Mouse (Mus musculus) megakaryocyte, embryonic 14.5 days (primary cell): ENCODE measurements around the gene Atr. TPM values are rescaled to one million over a fixed set of nuclear protein-coding genes. Genes with fewer than 3 reads are reported as not detected.
A peak's percentile ranks its signal among the peaks of the same experiment; 100 is the strongest.
"Not testable (repeated sequence)": the region's sequence is repeated elsewhere in the genome, so short reads cannot be mapped to it uniquely, and the experiment has no call there.

Source experiments
- H3K27me3 ChIP-seq: replicated peaks from 2 replicates; pipeline ENCODE3; 2012; ENCODE audit warnings: inconsistent platforms
- H3K36me3 ChIP-seq: replicated peaks from 2 replicates; pipeline ENCODE3; 2012; ENCODE audit warnings: low read length, inconsistent platforms, mixed read lengths
- H3K4me1 ChIP-seq: 2 replicates; pipeline ENCODE4 v1.6.1; 2012; ENCODE audit warnings: inconsistent platforms
- H3K4me3 ChIP-seq: replicated peaks from 2 replicates; pipeline ENCODE3; 2012; ENCODE audit warnings: moderate library complexity, mild to moderate bottlenecking, inconsistent platforms
- H3K9me3 ChIP-seq: 2 replicates; pipeline ENCODE4 v1.6.1; 2012; ENCODE audit warnings: inconsistent platforms
- FLI1 ChIP-seq: IDR thresholded peaks from 2 replicates; pipeline ENCODE4 v1.6.1; 2012; ENCODE audit warnings: low read length, inconsistent platforms, mixed read lengths
- GATA1 ChIP-seq: IDR thresholded peaks from 3 replicates; pipeline ENCODE4 v1.6.1; 2012; ENCODE audit warnings: mixed read lengths, low read length, inconsistent platforms, borderline replicate concordance
- polyA plus RNA-seq: library from polyadenylated mRNA; stranded (reverse); fragments of >175 nt; gene quantifications from 2 replicates; pipeline ENCODE4 v1.2.3, GENCODE M21; 2012; ENCODE audit warnings: low replicate concordance; ENCODE audit not compliant: insufficient read depth

Gene Atr
- polyA plus RNA-seq, 1 experiment = 0.63 TPM

DNA sequence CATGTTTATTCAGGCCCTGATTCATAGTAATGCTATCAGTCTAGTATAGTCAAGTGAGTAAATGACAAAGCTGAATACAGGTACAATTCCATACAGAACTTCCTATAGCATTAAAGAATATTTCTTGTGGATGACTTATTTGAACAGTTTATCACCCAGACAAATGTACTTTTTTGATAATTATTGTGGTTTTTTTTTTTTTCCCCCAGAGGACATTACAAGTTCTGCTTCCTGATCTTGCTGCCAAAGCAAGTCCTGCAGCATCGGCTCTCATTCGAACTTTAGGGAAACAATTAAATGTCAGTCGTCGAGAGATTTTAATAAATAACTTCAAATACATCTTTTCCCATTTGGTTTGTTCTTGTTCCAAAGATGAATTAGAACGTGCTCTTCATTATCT lies 20.8 kb downstream of the Atr start:
- no peaks in the 10 kb centered on the region for H3K27me3 ChIP-seq
- no peaks in the 10 kb centered on the region for H3K4me1 ChIP-seq
- TF ChIP-seq FLI1 = no peak
- no peak for TF ChIP-seq GATA1
- no peak overlapping the region for H3K4me3 ChIP-seq
- H3K36me3 ChIP-seq = peaks cover 73% of the 10 kb centered on the region
- H3K9me3 ChIP-seq = no peaks in the 10 kb centered on the region

DNA sequence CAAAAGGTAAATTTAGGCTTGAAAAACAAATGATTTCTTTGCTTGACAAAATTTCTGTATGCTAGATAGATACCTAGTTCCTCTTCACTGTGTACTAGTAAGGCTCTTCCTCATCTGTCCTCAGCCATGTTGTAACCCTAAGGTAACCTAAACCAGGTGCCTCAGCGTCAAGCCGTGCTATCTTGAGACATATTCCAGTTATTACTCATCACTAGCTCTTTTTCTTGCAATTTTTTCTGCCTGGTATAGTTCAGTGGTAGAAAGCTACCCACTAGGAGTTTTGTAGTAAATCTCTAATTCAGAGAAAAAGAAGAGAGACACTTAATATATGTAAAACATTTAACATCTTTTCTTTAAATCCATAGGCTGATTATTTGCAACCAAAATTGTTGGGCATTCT lies 25.4 kb downstream of the Atr start:
- no peaks in the 10 kb centered on the region for H3K4me1 ChIP-seq
- H3K4me3 ChIP-seq = no peak overlapping the region
- peaks cover 80% of the 10 kb centered on the region for H3K36me3 ChIP-seq
- no peaks in the 10 kb centered on the region for H3K9me3 ChIP-seq
- no peak for TF ChIP-seq FLI1
- no peaks in the 10 kb centered on the region for H3K27me3 ChIP-seq

DNA sequence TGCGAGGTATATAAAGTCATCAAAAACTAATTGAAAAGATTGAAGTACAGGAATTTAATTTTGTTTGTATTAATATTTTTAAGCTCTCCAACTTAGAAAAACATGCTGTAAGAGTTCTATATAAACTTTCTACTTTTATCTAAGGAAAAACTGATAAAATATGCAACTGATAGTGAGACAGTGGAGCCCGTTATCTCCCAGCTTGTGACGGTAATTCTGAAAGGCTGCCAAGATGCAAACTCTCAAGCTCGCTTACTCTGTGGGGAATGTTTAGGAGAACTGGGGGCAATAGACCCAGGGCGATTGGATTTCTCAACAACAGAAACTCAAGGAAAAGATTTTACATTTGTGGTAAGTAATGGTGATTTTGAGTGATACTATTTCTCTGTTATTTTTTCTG lies 40.0 kb downstream of the Atr start:
- Histone ChIP-seq H3K4me3 (no peak overlapping the region), H3K4me1 (no peaks in the 10 kb centered on the region), H3K36me3 (peaks cover 73% of the 10 kb centered on the region), H3K9me3 (no peaks in the 10 kb centered on the region), H3K27me3 (no peaks in the 10 kb centered on the region)
- TF ChIP-seq GATA1 (no peak), FLI1 (no peak)

DNA sequence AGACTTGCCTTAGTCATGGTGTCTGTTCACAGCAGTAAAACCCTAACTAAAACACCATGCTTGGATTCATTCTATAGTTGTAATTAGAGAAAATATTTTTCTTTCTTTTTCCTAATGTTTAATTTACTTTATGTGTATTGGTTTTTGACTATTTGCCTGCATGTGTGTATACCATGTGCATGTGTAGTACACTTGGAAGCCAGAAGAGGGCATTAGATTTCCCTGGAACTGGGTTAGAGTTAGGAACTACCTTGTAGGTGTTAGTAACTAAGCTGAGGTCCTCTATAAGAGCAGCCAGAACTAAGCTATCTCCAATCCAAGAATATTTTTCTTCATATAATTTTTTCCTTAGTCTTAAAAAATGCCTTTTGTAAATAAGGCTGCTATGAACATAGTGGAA lies 75.5 kb downstream of the Atr start:
- Histone ChIP-seq H3K9me3 (no peaks in the 10 kb centered on the region), H3K4me1 (no peaks in the 10 kb centered on the region), H3K4me3 (no peak overlapping the region), H3K36me3 (peaks cover 54% of the 10 kb centered on the region), H3K27me3 (no peaks in the 10 kb centered on the region)
- TF ChIP-seq GATA1 = no peak
- no peak for TF ChIP-seq FLI1

DNA sequence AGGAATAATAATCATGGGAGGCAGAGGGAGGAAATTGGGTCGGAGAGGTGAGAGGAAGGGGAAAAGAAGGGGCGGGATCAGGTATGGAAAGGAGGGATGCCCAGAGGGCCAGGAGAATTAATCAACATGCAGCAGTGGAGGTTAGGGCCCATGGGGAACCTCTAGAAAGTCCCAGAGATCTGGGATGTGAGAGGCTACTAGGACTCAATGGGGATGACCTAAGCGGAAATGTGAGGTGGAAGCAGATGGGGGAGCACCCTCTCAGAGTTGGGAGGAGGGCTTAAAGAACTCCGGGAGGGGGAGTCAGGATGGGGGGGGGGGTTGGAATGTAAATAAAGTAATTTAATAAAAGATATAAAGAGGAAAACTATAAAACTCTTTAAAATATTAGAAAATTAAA lies 96.3 kb downstream of the Atr start:
- H3K4me3 ChIP-seq = peak overlapping the region; percentile 98
- TF ChIP-seq GATA1 (no peak), FLI1 (no peak)
- peaks cover 33% of the 10 kb centered on the region for H3K4me1 ChIP-seq
- H3K36me3 ChIP-seq = peaks cover 35% of the 10 kb centered on the region
- no peaks in the 10 kb centered on the region for H3K27me3 ChIP-seq
- no peaks in the 10 kb centered on the region for H3K9me3 ChIP-seq

DNA sequence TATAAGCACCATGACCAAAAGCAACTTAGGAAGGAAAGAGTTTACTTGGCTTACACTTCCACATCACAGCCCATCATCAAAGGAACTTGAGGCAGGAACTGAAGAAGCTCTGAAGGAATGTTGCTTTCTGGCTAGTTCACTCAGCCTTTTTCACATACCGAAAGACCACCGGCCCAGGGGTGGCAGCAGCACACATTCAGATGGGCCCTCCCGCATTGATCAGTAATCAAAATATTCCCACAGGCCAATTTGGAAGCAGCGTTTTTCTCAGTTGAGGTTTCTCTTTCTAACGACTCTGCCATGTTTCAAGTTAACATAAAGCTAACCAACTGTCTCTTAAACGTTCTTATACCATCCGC lies 96.8 kb downstream of the Atr start:
- H3K4me1 ChIP-seq = peaks cover 39% of the 10 kb centered on the region
- peak overlapping the region; percentile 98 for H3K4me3 ChIP-seq
- TF ChIP-seq GATA1 = no peak
- no peak for TF ChIP-seq FLI1
- no peaks in the 10 kb centered on the region for H3K27me3 ChIP-seq
- peaks cover 34% of the 10 kb centered on the region for H3K36me3 ChIP-seq
- H3K9me3 ChIP-seq = no peaks in the 10 kb centered on the region

DNA sequence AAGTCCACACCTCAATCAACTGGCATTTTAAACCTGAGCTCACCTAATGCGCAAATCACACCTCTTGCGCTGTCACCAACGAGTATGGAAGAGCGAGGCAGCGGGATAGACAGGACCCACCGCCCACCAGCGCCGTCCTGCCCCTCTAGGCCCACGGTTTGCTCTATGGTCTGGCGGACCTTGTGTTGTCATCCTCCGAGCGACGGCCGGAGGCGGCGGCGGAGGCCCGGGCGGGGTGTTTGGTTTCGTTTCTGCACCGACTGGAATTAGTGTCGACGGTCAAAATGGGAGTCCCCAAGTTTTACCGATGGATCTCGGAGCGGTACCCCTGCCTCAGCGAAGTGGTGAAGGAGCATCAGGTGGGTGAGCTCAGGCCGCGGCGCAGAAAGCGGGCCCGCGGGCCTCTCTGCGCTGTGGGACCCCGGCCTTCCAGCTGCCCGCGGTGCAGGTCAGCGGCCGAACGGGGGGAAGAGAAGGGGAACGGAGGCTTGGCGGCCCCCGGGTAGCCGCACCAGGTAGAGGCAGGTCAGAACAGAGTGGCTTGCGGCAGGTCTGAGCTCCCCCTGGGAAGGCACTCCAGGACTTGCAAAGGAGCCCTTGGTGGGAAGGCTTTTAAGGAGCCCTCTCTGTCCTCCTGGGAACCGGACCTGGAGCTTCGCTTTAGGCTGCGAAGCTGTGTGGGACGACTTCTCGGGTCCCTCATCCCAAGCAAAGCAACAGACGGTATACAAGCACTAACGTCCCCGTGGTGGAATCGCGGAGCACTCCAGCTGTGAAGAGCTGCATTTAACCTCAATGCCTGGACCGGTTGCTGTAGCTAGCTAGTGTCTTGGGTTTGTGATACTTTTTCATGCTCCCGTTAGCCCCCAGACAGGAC lies 97.4 kb downstream of the Atr start, which contains the start of gene Xrn1:
Gene Xrn1, plus strand, starts transcription at position 176 of the 877 bp plus-strand sequence.
- peak within 1 kb of the TSS; percentile 98 for H3K4me3 ChIP-seq
- H3K4me1 ChIP-seq = peaks cover 45% of the 10 kb centered on the region
- no peaks in the 10 kb centered on the region for H3K27me3 ChIP-seq
- H3K36me3 ChIP-seq = peaks cover 33% of the 10 kb centered on the region
- TF ChIP-seq GATA1 (no peak), FLI1 (no peak)
- no peaks in the 10 kb centered on the region for H3K9me3 ChIP-seq

DNA sequence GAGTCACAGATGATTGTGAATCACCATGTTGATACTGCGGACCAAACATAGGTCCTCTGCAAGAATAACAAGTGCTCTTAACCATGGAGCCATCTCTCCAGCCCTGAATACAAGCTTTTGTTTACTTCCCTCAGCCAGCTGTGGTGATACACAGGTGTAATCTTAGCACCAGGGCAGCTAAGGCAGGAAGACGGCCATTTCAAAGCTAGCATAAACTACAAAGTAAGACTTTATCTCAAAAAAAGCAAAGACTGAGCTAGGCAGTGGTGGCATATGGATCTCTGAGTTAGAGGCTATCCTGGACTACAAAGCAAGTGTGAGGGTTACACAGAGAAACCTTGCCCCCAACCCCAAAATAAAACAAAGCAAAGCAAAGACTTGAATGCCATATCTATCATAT lies 100.2 kb downstream of the Atr start:
- Histone ChIP-seq H3K4me1 (peaks cover 70% of the 10 kb centered on the region), H3K9me3 (no peaks in the 10 kb centered on the region), H3K4me3 (no peak overlapping the region), H3K36me3 (peaks cover 23% of the 10 kb centered on the region), H3K27me3 (no peaks in the 10 kb centered on the region)
- TF ChIP-seq FLI1 (no peak), GATA1 (no peak)

DNA sequence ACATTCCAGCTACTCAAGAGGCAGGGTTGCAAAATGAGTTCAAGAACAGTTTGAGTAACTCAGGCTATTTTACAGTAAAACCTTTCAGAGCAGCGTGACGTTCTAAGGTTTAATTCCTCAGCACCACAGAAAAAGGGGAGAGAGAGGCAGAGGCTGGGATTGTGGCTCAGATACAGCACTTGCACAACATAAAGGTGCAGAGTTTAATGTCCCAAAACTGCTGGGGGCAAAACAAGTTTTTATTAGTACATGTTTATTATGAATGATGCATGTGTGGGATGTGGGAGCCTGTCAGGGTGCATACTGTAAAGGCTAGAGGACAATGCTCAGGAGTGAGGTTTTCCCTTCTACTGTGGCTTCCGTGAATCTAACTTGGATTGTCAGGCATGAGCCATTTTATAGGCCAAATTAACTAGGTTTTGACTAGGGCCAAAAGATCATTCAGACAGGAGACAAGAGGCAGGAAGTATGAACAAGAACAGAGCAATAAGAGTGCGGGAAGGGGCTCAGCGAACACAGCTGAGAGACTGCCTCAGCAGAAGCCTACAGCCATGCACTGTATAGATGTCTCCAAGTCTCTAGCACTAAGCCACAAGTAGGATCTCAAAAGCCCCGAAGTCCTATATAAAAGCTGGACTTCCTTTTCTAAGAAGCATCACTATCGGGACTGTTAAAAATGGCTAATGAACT lies 100.8 kb downstream of the Atr start:
- Histone ChIP-seq H3K36me3 (peaks cover 29% of the 10 kb centered on the region), H3K9me3 (no peaks in the 10 kb centered on the region), H3K27me3 (no peaks in the 10 kb centered on the region), H3K4me1 (peaks cover 73% of the 10 kb centered on the region), H3K4me3 (no peak overlapping the region)
- TF ChIP-seq GATA1 (no peak), FLI1 (no peak)

DNA sequence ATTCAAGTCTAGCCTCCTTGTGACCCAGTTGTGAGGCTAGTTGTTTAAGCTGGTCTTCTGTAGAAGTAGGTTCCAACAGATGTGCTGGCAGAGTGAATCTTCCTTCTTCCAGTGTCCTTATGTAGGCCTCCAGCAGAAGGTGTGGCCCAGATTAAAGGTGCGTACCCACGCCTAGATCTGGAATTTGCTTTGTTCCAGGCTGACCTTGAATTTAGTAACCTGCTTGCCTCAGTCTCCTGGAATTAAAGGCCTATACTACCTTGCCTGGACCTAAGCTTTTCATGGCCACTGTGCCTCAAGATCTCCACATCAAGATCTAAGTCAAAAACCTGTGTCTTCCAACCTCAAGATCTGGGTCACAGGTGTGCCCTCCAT lies 101.3 kb downstream of the Atr start:
- H3K9me3 ChIP-seq, H3K27me3 ChIP-seq, H3K4me3 ChIP-seq: not testable (repeated sequence)
- peaks cover 34% of the 10 kb centered on the region for H3K36me3 ChIP-seq
- peaks cover 72% of the 10 kb centered on the region for H3K4me1 ChIP-seq

DNA sequence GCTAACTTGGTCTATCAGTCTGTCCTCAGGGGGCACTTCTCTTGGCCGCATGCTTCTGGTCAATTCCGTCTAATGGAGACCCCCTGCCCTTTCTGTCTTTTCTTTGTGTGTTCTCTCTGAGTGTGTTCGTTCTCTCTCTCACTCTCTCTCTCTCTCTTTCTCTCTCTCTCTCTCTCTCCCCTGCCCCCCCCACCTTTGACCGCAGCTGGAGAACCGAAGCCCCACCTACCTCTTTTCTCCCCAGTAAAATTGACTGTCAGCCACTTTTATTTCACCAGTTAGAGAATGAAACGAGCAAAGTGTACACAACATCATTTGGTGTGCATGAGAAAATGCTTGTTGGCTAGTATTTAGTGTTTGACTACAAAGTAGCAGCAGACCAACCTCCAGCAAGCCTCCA lies 101.8 kb downstream of the Atr start:
- TF ChIP-seq GATA1 (no peak), FLI1 (no peak)
- peaks cover 39% of the 10 kb centered on the region for H3K36me3 ChIP-seq
- H3K27me3 ChIP-seq = no peaks in the 10 kb centered on the region
- peak overlapping the region; percentile 66 for H3K4me3 ChIP-seq
- H3K9me3 ChIP-seq = no peaks in the 10 kb centered on the region
- peaks cover 72% of the 10 kb centered on the region for H3K4me1 ChIP-seq
